Mouse (Mus musculus) brain, embryonic 14.5 days (tissue): ENCODE measurements around the gene Rspo4.

Experiments used
- CTCF ChIP-seq: fragments of 200-500 bp; IDR thresholded peaks from 2 replicates; pipeline ENCODE4 v1.5.1; 2012; ENCODE audit warnings: inconsistent platforms, mild to moderate bottlenecking, moderate library complexity, borderline replicate concordance; ENCODE audit not compliant: insufficient read depth, insufficient read length; ENCODE audit errors: extremely low read depth
- POLR2A ChIP-seq: fragments of 200-500 bp; IDR thresholded peaks from 2 replicates; pipeline ENCODE4 v1.6.1; 2012; ENCODE audit warnings: mild to moderate bottlenecking, inconsistent platforms, borderline replicate concordance; ENCODE audit not compliant: poor library complexity, insufficient read depth, insufficient read length, severe bottlenecking; ENCODE audit errors: extremely low read depth

- TF ChIP-seq CTCF = no peak
- TF ChIP-seq POLR2A = no peak
Observed at GRCm38 (mm10) chr2:151909386-151909785, 66.7 kb downstream of the Rspo4 start.
